Mouse (Mus musculus) bone marrow macrophage, adult 2 months (primary cell): ENCODE results near the gene Ifna15.

Source experiments
- CTCF ChIP-seq: IDR thresholded peaks from 2 replicates; pipeline ENCODE4 v1.5.1; 2012; ENCODE audit warnings: low read depth, mild to moderate bottlenecking, low read length, moderate library complexity
- POLR2A ChIP-seq: IDR thresholded peaks from 2 replicates; pipeline ENCODE4 v1.6.1; 2012; ENCODE audit warnings: mild to moderate bottlenecking, low read depth, low read length, borderline replicate concordance

GRCm38 (mm10) chr4:88530892-88531291, 27.2 kb downstream of the Ifna15 start:
- TF ChIP-seq CTCF (no peak), POLR2A (no peak)
